Mouse (Mus musculus) T-helper 1 cell (primary cell): ENCODE measurements around the gene Pde4d.

ENCODE experiments used
- in situ Hi-C: fragments of 300-600 bp; cut with MboI, MseI; formaldehyde crosslinking; loops from one replicate; pipeline ENCODE4 v1.15.1; 2025; ENCODE audit warnings: high pct_unique_total_duplicates

The Pde4d gene

DNA sequence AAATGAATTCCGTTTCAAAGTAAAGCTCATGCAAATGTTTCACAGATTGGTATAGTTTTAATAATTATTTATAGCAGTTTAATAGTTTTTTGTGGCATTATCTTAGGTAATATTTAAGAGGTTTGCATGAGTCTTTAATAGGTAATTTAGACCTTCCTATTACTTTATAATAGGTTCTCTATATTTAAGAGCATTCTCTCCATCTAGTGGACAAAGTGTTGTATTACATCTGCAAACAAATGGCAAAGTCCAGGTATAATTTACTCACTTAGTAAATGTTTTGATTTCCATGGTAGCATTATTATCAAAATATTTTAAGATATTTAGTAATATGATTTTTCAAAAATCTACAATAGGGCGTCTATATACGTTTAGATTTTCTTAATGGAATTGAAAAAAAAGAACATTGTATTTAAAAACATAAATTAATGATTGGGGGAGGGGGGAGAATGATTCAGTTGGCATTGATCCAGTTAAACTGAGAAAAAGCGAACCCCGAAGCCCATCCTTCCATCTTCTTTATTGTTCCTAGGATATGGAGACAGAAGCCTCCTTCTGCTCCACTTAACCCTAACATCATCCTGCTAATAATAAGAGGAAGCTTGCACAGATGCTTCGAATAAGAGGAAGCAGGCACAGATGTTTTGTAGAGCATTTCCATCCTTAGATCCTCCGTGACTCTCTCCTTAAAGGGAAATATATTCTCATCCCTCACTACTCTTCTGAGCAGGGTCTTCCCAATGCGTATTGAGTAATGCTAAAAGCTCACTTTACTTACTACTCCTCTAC lies 1286.7 kb downstream of the Pde4d start:
- in situ Hi-C loops = loop anchor here (5.0 to 10.0 kb wide), 2 partner anchors 124 to 502 kb away; no protein-coding TSS in a partner anchor

DNA sequence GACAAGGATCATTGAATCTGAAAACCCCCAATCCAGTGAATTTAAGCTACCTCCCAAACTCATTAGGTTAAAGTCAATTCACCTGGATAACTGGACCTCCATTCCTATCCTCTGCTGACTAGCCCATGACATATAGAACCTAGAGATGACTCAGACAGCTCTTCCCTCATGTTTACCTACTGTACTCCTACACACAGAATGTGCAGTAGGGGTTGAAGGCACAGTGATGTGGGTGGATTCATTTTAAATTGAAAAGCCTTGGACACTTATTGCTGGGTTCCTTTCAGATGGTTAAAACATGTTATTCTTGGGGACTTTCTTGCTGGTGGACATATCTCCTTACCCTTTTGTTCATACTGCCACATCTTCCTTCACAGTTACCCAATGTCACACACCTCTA lies 1296.7 kb downstream of the Pde4d start:
- in situ Hi-C loops = no loop called here

DNA sequence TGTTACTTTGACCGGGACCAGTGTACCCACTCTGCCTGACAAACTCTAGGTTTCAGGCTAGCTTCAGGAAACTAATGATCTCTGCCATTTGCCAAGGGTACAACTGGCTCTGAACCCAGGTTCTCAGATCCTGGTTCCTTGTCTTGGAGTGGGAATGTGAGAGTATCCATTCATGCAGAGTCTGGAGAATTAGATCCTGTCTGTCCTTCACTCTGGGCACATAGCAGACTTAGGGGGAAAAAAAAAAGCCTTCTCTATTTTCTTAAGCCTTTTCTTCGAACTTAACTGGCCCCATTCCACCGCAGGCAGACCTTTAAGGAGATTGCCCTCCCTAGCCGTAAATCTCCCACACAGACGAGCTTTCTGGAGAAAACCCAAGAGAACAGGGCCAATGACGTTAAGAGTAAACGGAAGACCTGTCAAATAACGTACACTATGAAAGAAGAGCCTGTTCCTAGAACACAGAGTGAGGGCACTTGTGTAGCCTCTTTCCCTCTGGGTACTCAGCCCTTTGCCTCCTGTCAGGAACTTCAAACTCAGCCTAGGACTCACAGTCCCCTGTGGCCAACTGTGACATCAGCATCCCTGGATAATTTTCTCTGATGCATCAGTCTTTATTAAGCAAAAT lies 1302.6 kb downstream of the Pde4d start:
- in situ Hi-C loops = no loop called here

DNA sequence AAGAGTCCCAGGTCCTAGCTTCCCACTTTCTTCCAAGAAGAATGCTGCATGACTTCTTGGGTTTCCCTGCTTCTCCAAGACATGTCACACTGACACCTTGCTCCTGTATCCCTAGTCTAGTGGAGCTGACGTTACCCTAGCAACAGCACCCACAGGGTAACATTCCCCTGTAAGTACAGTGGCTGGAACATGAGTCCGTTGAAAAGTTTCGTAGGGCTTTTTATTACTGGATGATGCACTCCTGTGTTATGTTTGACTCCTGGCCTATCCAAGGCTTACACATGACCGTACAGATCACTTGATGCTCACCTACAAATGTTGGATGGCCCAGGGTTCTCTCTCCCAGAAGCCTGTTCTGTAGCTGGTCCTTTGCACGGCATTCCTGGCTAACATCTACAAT lies 1307.1 kb downstream of the Pde4d start:
- in situ Hi-C loops = no loop called here

DNA sequence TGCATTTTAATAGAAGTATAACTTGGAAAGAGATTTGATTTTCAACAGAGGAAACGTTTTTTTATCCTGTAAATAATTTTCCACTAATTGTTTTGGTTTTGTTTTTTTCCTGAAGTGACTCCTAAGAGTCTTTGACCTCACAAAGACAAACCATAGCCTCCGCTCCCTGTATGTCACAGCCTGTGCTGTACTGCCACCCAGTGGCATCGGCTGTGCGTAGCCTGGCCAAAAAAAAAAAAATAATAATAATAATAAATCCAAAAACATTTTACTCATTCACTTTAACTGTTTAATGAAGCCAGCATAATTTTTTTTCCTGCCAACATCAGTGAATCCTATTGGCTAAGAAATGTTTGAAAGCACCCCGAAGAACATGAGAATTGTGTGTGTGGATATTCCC lies 1309.5 kb downstream of the Pde4d start:
- in situ Hi-C loops = no loop called here

DNA sequence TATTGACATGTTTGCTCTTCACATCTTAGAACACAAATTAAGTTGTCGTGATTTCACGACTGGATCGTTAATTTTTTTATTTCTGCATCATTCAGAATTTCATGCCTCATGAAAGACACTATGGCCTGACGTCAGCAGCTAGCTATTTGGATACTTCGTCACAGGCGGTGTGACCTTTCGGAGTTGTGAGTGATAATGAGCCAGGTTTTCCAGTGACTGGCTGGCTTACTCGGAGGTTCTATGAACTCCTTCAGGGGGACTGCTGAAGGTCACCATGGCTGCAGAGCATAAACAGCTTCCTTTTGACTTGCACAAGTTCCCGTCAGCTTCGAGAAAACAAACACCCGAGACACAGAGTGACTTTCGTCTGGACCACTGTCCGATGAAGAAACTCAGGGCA lies 1311.3 kb downstream of the Pde4d start:
- in situ Hi-C loops = no loop called here

DNA sequence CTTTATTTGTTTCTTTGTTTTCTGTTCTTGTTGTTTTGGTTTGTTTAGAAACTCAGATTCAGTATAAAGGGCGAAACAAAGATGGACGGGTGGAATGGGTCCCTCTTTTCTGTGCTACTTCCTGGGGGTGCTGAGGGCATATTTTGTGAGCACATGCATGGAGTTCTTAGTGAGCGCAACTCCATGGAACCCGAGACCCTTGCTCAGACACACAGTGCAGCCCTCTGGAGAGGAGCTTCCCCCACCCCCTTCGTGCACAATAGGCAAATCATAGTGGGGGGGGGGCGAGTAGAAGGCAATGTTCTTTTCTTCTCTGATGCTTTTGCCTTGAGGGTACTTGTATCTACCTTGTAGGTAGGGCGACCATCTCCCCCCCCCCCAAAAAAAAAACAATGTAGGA lies 1325.0 kb downstream of the Pde4d start:
- in situ Hi-C loops = loop anchor here (5.0 to 10.0 kb wide), 2 partner anchors 133 to 250 kb away; no protein-coding TSS in a partner anchor

DNA sequence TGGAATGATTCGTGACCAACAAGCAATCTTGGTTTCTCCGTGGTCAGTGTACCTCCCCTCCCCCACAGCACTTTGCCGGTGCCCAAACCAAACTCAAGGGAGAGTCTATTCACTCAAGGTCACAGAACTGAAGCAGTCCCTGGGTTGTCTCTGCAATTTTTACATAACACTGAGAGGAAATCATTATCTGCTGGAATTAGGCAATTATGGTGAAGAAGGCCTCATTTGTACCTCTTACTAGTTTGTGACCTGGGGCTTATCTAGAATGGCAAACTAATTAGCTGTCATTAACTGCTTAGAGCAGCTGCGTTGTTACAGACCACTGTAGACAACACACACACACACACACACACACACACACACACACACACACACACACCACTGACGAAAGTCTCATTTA lies 1325.4 kb downstream of the Pde4d start:
- in situ Hi-C loops = loop anchor here (5.0 to 10.0 kb wide), 2 partner anchors 132 to 250 kb away; no protein-coding TSS in a partner anchor

DNA sequence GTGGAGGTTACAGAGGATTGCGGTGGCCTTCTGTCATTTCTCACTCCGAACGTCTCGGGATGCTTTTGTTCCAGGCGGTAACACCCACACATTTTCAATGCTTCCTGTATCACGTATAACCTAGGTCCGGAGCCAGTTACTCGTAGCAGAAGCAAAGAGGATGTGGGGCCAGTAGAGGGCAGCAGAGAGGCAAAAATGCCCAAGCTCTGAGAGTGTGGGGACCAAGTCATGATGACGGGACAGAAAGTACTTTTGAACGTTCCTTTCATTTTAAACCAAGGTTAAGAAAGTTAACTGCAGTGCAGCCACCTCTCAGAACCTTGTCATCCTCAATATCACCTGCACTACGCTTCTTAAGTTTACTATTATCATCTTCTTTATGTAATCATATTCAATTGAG lies 1326.4 kb downstream of the Pde4d start:
- in situ Hi-C loops = loop anchor here (5.0 to 10.0 kb wide), 2 partner anchors 131 to 249 kb away; no protein-coding TSS in a partner anchor

DNA sequence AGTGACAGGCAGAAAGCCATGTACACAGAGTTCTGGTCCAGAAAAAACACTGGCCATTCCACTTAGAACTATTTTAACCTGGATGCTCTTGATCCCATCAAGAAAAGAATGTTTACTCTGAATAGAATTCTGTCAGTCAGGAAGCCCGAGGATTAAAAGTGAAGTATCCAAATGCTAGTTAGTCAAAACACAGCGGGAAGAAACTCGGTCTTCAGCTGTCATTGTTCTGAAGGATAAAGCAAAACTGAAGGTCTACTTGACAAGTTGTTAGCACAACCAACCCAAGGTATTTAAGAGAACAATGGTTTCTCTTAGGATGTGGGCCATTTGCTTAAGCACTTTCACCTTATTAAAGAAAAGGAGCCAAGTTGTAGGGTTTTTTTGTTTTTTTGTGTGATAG lies 1327.2 kb downstream of the Pde4d start:
- in situ Hi-C loops = loop anchor here (5.0 to 10.0 kb wide), 2 partner anchors 130 to 248 kb away; no protein-coding TSS in a partner anchor

DNA sequence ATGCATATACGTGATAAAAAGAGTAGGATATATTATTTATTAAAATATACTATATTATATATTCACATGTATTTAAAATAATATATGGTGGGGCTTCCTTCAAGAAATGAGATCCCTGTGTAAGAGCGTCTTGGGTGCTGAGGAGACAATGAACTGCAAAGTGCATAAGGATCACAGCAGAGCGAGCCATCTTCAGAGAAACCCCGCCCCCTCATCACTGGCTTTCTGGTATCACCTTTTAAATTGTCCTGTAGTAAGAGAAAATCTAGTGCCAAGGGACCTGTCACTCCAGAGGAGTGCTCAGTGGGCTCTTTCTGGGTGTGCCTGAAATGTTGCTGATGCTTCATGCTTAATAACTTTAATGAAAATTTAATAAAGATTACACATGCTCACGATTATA lies 1327.7 kb downstream of the Pde4d start:
- in situ Hi-C loops = loop anchor here (5.0 to 10.0 kb wide), 2 partner anchors 130 to 247 kb away; no protein-coding TSS in a partner anchor

DNA sequence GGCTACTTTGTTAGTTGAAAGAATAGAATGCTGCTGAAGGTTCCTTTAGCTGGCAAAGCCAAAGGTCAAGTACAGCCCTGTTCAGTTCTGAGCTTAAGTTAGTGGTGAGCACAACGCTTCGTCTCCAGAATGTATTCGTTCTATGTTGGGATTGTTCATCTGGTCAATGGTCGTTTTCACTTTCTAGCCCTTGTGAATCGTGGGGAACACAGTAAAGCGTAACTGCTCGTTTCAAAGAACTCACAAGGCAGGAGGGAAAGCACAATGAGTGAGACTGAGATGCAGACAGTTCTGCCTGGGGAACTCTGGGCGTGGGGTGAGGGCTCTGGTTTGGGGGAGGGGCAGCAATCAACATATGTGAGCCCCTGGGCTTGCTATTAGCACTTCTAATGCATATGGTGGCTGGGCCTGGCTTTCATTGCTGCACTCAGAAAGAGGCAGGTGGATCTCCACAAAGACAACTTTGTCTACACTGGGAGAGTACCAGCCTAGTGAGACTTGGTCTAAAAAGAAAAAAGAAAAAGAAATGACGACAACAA lies 1328.6 kb downstream of the Pde4d start:
- in situ Hi-C loops = loop anchor here (5.0 to 10.0 kb wide), 2 partner anchors 129 to 246 kb away; no protein-coding TSS in a partner anchor

DNA sequence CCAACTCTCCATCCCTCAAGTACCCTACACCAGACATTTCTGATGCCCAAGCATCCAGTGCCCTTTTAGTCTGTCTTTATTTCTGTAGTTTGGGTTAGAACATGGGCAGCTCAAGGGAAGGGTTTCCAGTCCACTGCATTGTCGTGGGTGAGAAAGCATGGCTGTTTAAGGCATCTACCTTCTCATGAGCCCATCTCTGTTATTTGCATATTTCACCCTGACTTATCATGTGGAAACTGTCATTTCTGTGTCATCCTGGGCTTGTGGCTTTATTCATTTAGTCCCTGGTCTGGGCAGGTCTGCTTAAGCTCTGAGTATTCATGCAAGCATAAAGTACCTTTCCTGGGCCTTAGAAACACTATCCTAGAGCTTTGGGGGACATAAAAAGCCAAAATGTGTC lies 1331.7 kb downstream of the Pde4d start:
- in situ Hi-C loops = no loop called here

DNA sequence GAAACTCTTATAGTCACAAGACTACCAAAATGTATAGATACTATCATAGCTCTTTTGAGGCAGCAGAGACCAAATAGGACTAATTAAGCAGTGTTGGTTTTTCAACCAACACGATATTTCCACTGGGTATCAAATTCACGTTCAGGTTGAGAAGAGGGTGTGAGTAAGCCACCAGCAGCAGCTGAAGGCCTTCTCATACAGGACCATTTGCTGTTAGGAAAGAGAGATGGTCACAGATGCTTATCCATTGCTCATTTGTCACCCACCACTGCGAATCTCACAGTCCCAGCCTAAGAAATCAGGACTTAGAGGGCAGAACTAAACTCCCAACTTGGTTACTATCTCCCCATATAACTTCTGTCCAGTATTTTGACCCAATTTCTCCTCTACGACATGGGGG lies 1338.9 kb downstream of the Pde4d start:
- in situ Hi-C loops = no loop called here

DNA sequence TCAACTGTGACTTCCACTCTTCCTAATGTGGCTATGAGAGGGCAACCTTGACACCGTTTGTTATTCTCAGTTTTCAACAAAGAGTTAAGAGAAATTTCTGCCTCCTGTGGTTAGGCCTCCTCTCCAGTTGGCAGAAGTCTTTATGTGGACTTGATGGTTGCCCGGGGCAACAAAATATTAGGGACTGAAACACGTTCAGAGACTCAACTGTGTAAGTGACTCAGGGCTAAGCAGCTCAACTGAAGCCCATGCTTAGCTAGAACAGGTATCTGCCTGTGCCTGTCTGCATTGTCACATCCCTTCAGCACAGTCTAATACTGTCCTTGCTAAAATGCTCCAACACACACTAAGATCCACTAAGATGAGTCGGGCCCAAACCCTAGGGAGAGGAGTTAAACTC lies 1339.4 kb downstream of the Pde4d start:
- in situ Hi-C loops = no loop called here

DNA sequence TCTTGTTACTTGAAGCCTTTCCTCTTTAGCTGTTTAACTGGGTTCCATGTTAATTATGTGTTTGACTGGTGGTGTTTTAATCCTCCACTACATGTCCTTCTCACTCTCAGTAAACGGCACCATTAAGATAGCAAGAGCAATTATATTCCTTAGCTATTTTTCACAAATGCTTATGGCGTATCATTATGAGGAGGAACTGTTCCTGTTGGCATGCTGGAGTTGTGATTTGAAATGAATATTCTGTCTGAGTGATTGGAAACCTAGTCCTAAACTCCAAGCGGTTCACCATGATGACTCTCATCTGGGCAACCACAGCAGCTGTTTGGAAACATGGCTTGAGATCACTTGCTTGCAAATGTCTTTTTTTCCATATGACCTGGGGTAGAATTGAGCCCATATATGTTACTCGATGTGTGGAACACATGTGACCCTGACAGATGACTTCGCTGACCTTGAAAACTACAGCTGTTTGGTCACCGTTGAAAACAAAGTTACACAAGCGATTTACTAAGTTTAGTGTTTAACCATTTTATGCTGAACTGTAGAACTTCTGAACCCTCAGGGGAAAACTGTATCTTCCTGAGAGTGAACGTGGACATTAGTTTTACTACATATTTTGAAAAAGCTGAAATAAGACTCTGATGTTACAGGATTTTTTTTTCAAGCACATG lies 1340.4 kb downstream of the Pde4d start:
- in situ Hi-C loops = no loop called here

DNA sequence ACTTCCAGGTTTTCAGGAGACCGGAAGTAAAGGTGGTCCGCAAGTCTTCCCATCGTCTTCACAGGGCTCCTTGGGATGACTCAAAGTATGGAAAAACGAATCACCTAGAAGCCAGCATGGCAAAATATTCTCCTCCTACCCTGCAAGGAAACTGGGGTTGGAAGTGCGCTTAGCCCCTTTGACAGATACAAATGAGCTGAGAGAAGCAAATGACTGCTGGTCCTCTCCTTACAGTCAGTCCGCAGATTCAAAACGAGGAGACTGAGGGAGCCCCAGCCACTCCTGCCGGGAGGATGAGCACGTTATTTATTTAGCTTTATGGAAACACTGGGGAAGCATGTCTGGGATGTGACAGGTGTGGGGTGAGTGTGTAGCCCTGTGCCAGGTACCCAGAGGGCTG lies 1344.2 kb downstream of the Pde4d start:
- in situ Hi-C loops = no loop called here

DNA sequence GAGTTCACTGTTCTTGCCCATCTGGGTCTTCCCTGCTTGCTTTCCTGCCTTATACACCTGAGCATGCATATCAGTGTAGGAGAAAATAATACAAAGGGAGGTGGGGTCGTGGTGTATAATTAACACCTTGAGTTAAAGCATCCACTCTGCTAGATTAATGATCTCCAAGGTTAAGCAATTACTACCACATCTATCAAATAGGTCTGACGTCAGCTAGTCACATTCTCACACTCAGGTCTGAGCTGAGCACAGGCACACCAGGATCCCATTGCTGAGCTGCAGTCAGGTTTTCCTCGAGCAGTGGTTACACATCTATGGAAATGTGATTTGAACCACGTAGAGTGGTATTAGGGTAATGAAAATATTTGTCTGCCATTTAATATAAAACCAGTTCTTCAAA lies 1348.9 kb downstream of the Pde4d start:
- in situ Hi-C loops = no loop called here

DNA sequence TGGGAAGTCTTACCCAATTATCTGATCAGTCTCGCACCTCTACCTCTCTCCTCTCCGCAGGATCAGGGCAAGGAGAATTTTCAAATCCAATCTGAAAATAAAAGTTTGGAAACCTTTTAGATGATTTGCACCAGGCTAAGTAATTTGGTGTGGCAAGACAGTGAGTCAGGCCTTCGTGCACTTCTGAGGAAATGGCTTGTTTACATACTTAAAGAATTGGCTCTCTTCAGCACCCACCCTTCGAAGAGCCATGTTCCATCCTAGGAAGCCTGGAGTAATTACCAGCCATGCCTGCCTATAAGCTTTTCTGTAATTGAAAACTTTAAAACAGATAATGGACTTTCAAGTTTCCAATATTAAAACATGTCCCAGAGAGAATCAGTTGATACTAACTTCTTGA lies 1352.5 kb downstream of the Pde4d start:
- in situ Hi-C loops = no loop called here

DNA sequence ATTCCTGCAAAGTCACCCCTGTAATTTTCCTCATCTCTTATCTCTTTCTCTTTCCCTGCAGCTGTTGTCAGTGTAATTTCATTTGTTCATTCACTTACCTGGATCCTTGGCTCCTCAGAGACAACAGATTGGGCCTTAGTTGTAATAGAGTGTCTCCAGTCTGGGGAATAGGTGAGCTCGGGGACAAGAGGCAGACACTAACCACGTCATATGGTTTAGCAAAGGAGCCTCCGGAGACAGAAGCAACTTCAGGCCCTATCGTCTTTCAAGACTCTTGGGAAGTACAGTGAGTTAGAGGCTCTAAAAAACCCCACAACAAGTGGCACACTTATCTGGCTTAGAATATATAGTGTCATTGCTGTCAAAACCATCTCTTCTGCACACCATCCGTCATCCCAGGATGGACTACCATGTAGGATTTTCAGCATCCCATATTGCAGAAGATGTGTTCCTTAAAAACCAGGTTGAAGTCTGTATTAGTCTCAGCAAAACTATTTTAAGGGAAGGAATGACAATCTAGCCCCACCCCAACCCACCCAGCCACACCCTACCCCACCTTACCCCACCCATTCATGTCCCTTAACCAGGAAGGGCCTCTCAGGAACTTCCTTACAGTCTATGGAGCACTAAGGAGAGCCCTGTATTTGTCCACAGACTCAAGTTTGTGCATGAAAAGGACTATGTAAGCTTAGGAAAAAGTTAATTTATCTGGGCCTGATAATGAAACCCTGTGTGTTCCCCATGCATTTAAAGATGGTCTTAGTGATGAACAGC lies 1356.6 kb downstream of the Pde4d start:
- in situ Hi-C loops = no loop called here

DNA sequence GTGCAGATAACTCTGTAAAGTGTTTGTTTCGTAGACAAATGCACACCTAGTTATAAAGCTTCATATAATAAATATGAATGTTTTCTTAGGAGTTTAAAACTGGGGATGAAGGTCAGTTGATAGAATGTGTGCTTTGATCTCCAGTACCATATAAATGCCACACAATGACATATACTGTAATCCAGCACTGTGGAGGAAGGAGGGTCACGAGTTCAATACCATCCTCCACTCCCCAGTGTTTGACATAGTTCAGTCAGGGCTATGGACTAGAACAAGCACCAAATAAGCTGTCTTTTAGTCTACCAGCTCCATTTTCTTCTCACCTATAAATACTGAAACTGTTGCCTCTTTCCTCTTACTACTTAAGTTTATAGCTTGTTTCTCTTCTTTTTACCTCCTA lies 1357.3 kb downstream of the Pde4d start:
- in situ Hi-C loops = no loop called here
